Comparison of ENCODE assay signal across 20 mouse cellular contexts in the genomic region with DNA sequence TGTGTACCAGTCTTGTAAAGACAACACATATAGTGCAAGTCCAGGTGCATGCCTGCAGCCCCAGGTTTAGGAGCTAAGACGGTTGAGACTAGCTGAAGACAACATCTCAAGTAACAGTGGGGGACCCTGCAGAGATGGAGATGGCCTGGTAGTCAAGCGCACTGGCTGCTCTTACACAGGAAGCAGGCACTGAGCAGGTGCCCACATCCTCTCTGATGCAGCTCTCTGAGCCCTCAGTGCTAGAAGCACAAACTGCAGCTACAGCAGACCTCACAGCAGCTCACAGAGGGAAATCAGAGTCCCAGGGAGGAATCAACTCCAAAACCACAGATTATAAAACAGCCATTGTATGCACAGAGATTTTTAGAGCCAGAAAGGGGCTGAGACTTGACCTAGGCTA. TPM values are rescaled to one million over a fixed set of nuclear protein-coding genes. Genes with fewer than 3 reads are reported as not detected.
DNase-seq lines count a peak whose midpoint lies in the region; ATAC-seq and TF ChIP-seq lines count a peak whose summit lies in the region.
"Had no signal": no experiment of that assay in that cellular context is flagged by ENCODE, and none has a peak within 500 bp of the region (broad histone marks: within the 10 kb centered on the region; RNA-seq: fewer than 3 reads in every experiment).

No protein-coding gene starts in this region.

- H3K4me2 ChIP-seq in lung, embryonic 14.5 days: no peak overlapping the region
- H3K4me2 ChIP-seq: embryonic facial prominence, embryonic 13.5 days; hindbrain, embryonic 15.5 days; liver, embryonic 11.5 days; neural tube, embryonic 13.5 days had no signal

- no peaks in the 10 kb centered on the region for H3K27me3 ChIP-seq in lung, embryonic 14.5 days (ENCODE audit: insufficient read depth, low read length)
- H3K27me3 ChIP-seq: embryonic facial prominence, embryonic 13.5 days; hindbrain, embryonic 15.5 days; neural tube, embryonic 13.5 days had no signal

- peaks cover 5% of the 10 kb centered on the region; the same call in 1 of the 2 replicates for H3K4me1 ChIP-seq in lung, embryonic 14.5 days (ENCODE audit: insufficient read depth)
- H3K4me1 ChIP-seq: limb, embryonic 10.5 days; midbrain, embryonic 10.5 days had no signal

- H3K27ac ChIP-seq in lung, embryonic 14.5 days (ENCODE audit: low read depth): peak overlapping the region; percentile 18; the same call in 1 of the 2 replicates
- H3K27ac ChIP-seq: embryonic facial prominence, embryonic 13.5 days; heart, embryonic 10.5 days; hindbrain, embryonic 15.5 days; layer of hippocampus, adult 2 months; left cerebral cortex, adult 2 months; limb, embryonic 10.5 days; midbrain, embryonic 10.5 days; neural tube, embryonic 13.5 days had no signal

- no peak for ATAC-seq in lung, embryonic 14.5 days (ENCODE audit: insufficient read depth)
- ATAC-seq in inflammation-experienced regulatory T-cells, adult 6 months: peak; percentile 88

- H3K9me3 ChIP-seq in lung, embryonic 14.5 days (ENCODE audit: low read depth, low read length): no peaks in the 10 kb centered on the region
- H3K9me3 ChIP-seq: embryonic facial prominence, embryonic 13.5 days; heart, embryonic 10.5 days; hindbrain, embryonic 15.5 days; limb, embryonic 10.5 days; midbrain, embryonic 10.5 days; neural tube, embryonic 13.5 days had no signal

- WGBS in lung, embryonic 14.5 days: 85% methylated on average over 2 of the region's 2 CpGs

- no peak for DNase-seq in lung, embryonic 14.5 days
- no peak for DNase-seq in lung, postnatal 14 days
- peak; percentile 7 for DNase-seq in T-cell, adult 2 months (ENCODE audit: low spot score)
- peak; percentile 36 to 52 for DNase-seq in thymus, postnatal 36 days
- DNase-seq in layer of hippocampus, postnatal 36 days: no peak
- no peak for DNase-seq in heart, adult 8-10 months (ENCODE audit: low spot score)
- DNase-seq: adrenal gland, postnatal 25 days; gastrocnemius, postnatal 25 days; kidney, adult 9 months; right cerebral cortex, postnatal 14 days had no signal

- H3K4me3 ChIP-seq in lung, embryonic 14.5 days (ENCODE audit: low read depth, low read length): no peak overlapping the region
- H3K4me3 ChIP-seq: embryonic facial prominence, embryonic 13.5 days; heart, embryonic 10.5 days; hindbrain, embryonic 15.5 days; layer of hippocampus, adult 2 months; left cerebral cortex, adult 2 months; limb, embryonic 10.5 days; midbrain, embryonic 10.5 days; neural tube, embryonic 13.5 days had no signal

- H3K9ac ChIP-seq in lung, embryonic 14.5 days: no peak overlapping the region
- H3K9ac ChIP-seq: embryonic facial prominence, embryonic 13.5 days; hindbrain, embryonic 15.5 days; neural tube, embryonic 13.5 days had no signal

- no peak for TF ChIP-seq CTCF in lung, embryonic 14.5 days (IDR thresholded peaks at IDR 0.05; ENCODE audit: low read depth)

- H3K36me3 ChIP-seq in lung, embryonic 14.5 days (ENCODE audit: insufficient read depth): peaks cover 20% of the 10 kb centered on the region

RNA-seq across cellular contexts. Expression of a gene that starts 47.2 kb away (rescaled TPM):
- 23.1 and 23.2 TPM in 2 replicates for polyA plus RNA-seq in lung, embryonic 14.5 days (2014; fragmentation: Nextera tagmentation; extraction: Ambion mirVana)
- polyA plus RNA-seq in inflammation-experienced regulatory T-cells, adult 6 months (2017; shearing (Covaris generic)): 1 to 10 TPM; 4.6 to 9.4 (median 8.5) TPM
- 10 to 100 TPM; 39.8 to 41.3 TPM for total RNA-seq in layer of hippocampus, postnatal 36 days (2021)
- 10 to 100 TPM; 19.1 to 20.6 (median 20.1) TPM for total RNA-seq in heart, adult 8-10 months (2022)

Comparison
In these comparisons a context has a peak if more than half of its experiments do, and no peak if none do; other contexts are left out.
1. DNase-seq: peak in T-cell, adult 2 months (single experiment) and thymus, postnatal 36 days (2 of 2); none in lung, embryonic 14.5 days (single experiment), lung, postnatal 14 days (single experiment), layer of hippocampus, postnatal 36 days (0 of 2) and heart, adult 8-10 months (single experiment).